Mouse (Mus musculus): ENCODE results near the gene Riox1.

- TF ChIP-seq CTCF (IDR thresholded peaks at IDR 0.05; ENCODE audit: low read depth) = no peak
- no peak for TF ChIP-seq EP300 (IDR thresholded peaks at IDR 0.05; ENCODE audit: low read depth)
These were observed 474 bp upstream of the Riox1 start for GRCm38 (mm10) chr12:83949776-83950492.
